Mouse (Mus musculus): ENCODE measurements around the gene Gk. TPM values are rescaled to one million over a fixed set of nuclear protein-coding genes. Genes with fewer than 3 reads are reported as not detected.

Gene Gk
- 1.8 and 11.9 TPM in 2 replicates for polyA plus RNA-seq (2012; rRNA removed)

- no peaks in the 10 kb centered on the region for H3K36me3 ChIP-seq (ENCODE audit: control insufficient read depth, insufficient read depth, low read length)
- H3K4me3 ChIP-seq (ENCODE audit: low read depth, low read length) = peak within 1 kb of the TSS; percentile 99
- TF ChIP-seq POLR2A (IDR thresholded peaks at IDR 0.05; ENCODE audit: low read depth, low read length) = peak; percentile 62
- no peak for TF ChIP-seq CTCF (IDR thresholded peaks at IDR 0.05; ENCODE audit: extremely low read depth, insufficient read length, insufficient replicate concordance, low read depth, low read length)
- 12% methylated on average over 32 of the region's 45 CpGs for WGBS
- H3K27me3 ChIP-seq (ENCODE audit: control insufficient read depth, insufficient read depth, low read length) = no peaks in the 10 kb centered on the region
- H3K27ac ChIP-seq (ENCODE audit: insufficient read depth, low read depth, low read length) = peak within 1 kb of the TSS; percentile 94
- H3K4me1 ChIP-seq (ENCODE audit: control insufficient read depth, insufficient read depth, insufficient read length, low read length) = peaks cover 3% of the 10 kb centered on the region; the same call in 1 of the 2 replicates
Observed at GRCm38 (mm10) chrX:85776544-85777087, at the start of gene Gk. Gk (minus strand) TSS chrX:85776819.

- Histone ChIP-seq H3K36me3 (ENCODE audit: control insufficient read depth, insufficient read depth, low read length) (no peaks in the 10 kb centered on the region), H3K4me1 (ENCODE audit: control insufficient read depth, insufficient read depth, insufficient read length, low read length) (no peaks in the 10 kb centered on the region), H3K27ac (ENCODE audit: insufficient read depth, low read depth, low read length) (peak overlapping the region; percentile 59), H3K27me3 (ENCODE audit: control insufficient read depth, insufficient read depth, low read length) (no peaks in the 10 kb centered on the region), H3K4me3 (ENCODE audit: low read depth, low read length) (no peak overlapping the region)
- WGBS = 24% methylated on average over 4 of the region's 4 CpGs
- TF ChIP-seq CTCF (IDR thresholded peaks at IDR 0.05; ENCODE audit: extremely low read depth, insufficient read length, insufficient replicate concordance, low read depth, low read length) = no peak
- no peak for TF ChIP-seq POLR2A (IDR thresholded peaks at IDR 0.05; ENCODE audit: low read depth, low read length)
Observed at GRCm38 (mm10) chrX:85804706-85805376, 28.2 kb upstream of the Gk start.

GRCm38 (mm10) chrX:85803006-85803405 lies 26.4 kb upstream of the Gk start:
- Histone ChIP-seq H3K36me3 (ENCODE audit: control insufficient read depth, insufficient read depth, low read length) (no peaks in the 10 kb centered on the region), H3K4me3 (ENCODE audit: low read depth, low read length) (no peak overlapping the region), H3K27me3 (ENCODE audit: control insufficient read depth, insufficient read depth, low read length) (no peaks in the 10 kb centered on the region), H3K4me1 (ENCODE audit: control insufficient read depth, insufficient read depth, insufficient read length, low read length) (no peaks in the 10 kb centered on the region), H3K27ac (ENCODE audit: insufficient read depth, low read depth, low read length) (peak overlapping the region; percentile 55)
- no peak for TF ChIP-seq CTCF (IDR thresholded peaks at IDR 0.05; ENCODE audit: extremely low read depth, insufficient read length, insufficient replicate concordance, low read depth, low read length)
- TF ChIP-seq POLR2A (IDR thresholded peaks at IDR 0.05; ENCODE audit: low read depth, low read length) = no peak

GRCm38 (mm10) chrX:85797449-85797848 lies 20.8 kb upstream of the Gk start:
- Histone ChIP-seq H3K27me3 (ENCODE audit: control insufficient read depth, insufficient read depth, low read length) (no peaks in the 10 kb centered on the region), H3K36me3 (ENCODE audit: control insufficient read depth, insufficient read depth, low read length) (no peaks in the 10 kb centered on the region), H3K4me1 (ENCODE audit: control insufficient read depth, insufficient read depth, insufficient read length, low read length) (no peaks in the 10 kb centered on the region), H3K4me3 (ENCODE audit: low read depth, low read length) (no peak overlapping the region), H3K27ac (ENCODE audit: insufficient read depth, low read depth, low read length) (no peak overlapping the region)
- 84% methylated on average over 2 of the region's 2 CpGs for WGBS
- TF ChIP-seq POLR2A (IDR thresholded peaks at IDR 0.05; ENCODE audit: low read depth, low read length) = no peak
- no peak for TF ChIP-seq CTCF (IDR thresholded peaks at IDR 0.05; ENCODE audit: extremely low read depth, insufficient read length, insufficient replicate concordance, low read depth, low read length)

GRCm38 (mm10) chrX:85778346-85778745 lies 1.7 kb upstream of the Gk start:
- H3K36me3 ChIP-seq (ENCODE audit: control insufficient read depth, insufficient read depth, low read length) = no peaks in the 10 kb centered on the region
- no peak overlapping the region for H3K4me3 ChIP-seq (ENCODE audit: low read depth, low read length)
- no peak overlapping the region for H3K27ac ChIP-seq (ENCODE audit: insufficient read depth, low read depth, low read length)
- no peaks in the 10 kb centered on the region for H3K27me3 ChIP-seq (ENCODE audit: control insufficient read depth, insufficient read depth, low read length)
- peaks cover 3% of the 10 kb centered on the region; the same call in 1 of the 2 replicates for H3K4me1 ChIP-seq (ENCODE audit: control insufficient read depth, insufficient read depth, insufficient read length, low read length)
- 59% methylated on average over 3 of the region's 3 CpGs for WGBS
- TF ChIP-seq CTCF (IDR thresholded peaks at IDR 0.05; ENCODE audit: extremely low read depth, insufficient read length, insufficient replicate concordance, low read depth, low read length) (no peak), POLR2A (IDR thresholded peaks at IDR 0.05; ENCODE audit: low read depth, low read length) (no peak)

GRCm38 (mm10) chrX:85777141-85777540 lies 522 bp upstream of the Gk start:
- 15% methylated on average over 17 of the region's 17 CpGs for WGBS
- Histone ChIP-seq H3K4me3 (ENCODE audit: low read depth, low read length) (peak overlapping the region; percentile 92), H3K27ac (ENCODE audit: insufficient read depth, low read depth, low read length) (peak overlapping the region; percentile 94), H3K36me3 (ENCODE audit: control insufficient read depth, insufficient read depth, low read length) (no peaks in the 10 kb centered on the region), H3K4me1 (ENCODE audit: control insufficient read depth, insufficient read depth, insufficient read length, low read length) (peaks cover 2% of the 10 kb centered on the region; the same call in 1 of the 2 replicates), H3K27me3 (ENCODE audit: control insufficient read depth, insufficient read depth, low read length) (no peaks in the 10 kb centered on the region)
- TF ChIP-seq CTCF (IDR thresholded peaks at IDR 0.05; ENCODE audit: extremely low read depth, insufficient read length, insufficient replicate concordance, low read depth, low read length) (no peak), POLR2A (IDR thresholded peaks at IDR 0.05; ENCODE audit: low read depth, low read length) (no peak)

GRCm38 (mm10) chrX:85775879-85776543 lies 608 bp downstream of the Gk start:
- Histone ChIP-seq H3K36me3 (ENCODE audit: control insufficient read depth, insufficient read depth, low read length) (no peaks in the 10 kb centered on the region), H3K27ac (ENCODE audit: insufficient read depth, low read depth, low read length) (peak overlapping the region; percentile 89), H3K4me1 (ENCODE audit: control insufficient read depth, insufficient read depth, insufficient read length, low read length) (peaks cover 3% of the 10 kb centered on the region; the same call in 1 of the 2 replicates), H3K27me3 (ENCODE audit: control insufficient read depth, insufficient read depth, low read length) (no peaks in the 10 kb centered on the region), H3K4me3 (ENCODE audit: low read depth, low read length) (peak overlapping the region; percentile 99)
- 15% methylated on average over 22 of the region's 22 CpGs for WGBS
- TF ChIP-seq CTCF (IDR thresholded peaks at IDR 0.05; ENCODE audit: extremely low read depth, insufficient read length, insufficient replicate concordance, low read depth, low read length) (no peak), POLR2A (IDR thresholded peaks at IDR 0.05; ENCODE audit: low read depth, low read length) (no peak)

All from small intestine, adult 2 months (tissue).